Mouse (Mus musculus) liver, adult 2 months (tissue): ENCODE measurements at regions not wholly inside any gene's neighbourhood (a gene's known extent, or its start where the extent isn't known, plus 50 kb on each side); places are given as distances from the start of the nearest gene placed in this dataset.

Experiments used
- CTCF ChIP-seq: fragments of 200-500 bp; IDR thresholded peaks from 2 replicates; pipeline ENCODE4 v1.5.1; 2011; ENCODE audit warnings: low read depth, low read length, control low read depth
- POLR2A ChIP-seq: fragments of 200-500 bp; IDR thresholded peaks from 2 replicates; pipeline ENCODE4 v1.6.1; 2011; ENCODE audit warnings: low read length, control low read depth; ENCODE audit not compliant: insufficient read depth; ENCODE audit errors: extremely low read depth

- TF ChIP-seq CTCF (no peak), POLR2A (no peak)
These were observed 283.5 kb downstream of the Kif20b start for GRCm38 (mm10) chr19:35205557-35206239.
